Mouse (Mus musculus) erythroblast, embryonic 14.5 days (primary cell): ENCODE data around the gene Rbpj.

Experiments used
- GATA1 ChIP-seq: IDR thresholded peaks from 2 replicates; pipeline ENCODE4 v1.6.1; 2012; ENCODE audit warnings: low read length, inconsistent platforms, mixed read lengths
- TAL1 ChIP-seq: IDR thresholded peaks from 3 replicates; pipeline ENCODE4 v1.6.1; 2012; ENCODE audit warnings: low read length, inconsistent platforms, mixed read lengths

- TF ChIP-seq GATA1 (no peak), TAL1 (no peak)
These were observed 230.7 kb downstream of the Rbpj start for GRCm38 (mm10) chr5:53696701-53697100.
